Mouse (Mus musculus) intestine, embryonic 16.5 days (tissue): ENCODE results near the gene Dennd2d. TPM values are rescaled to one million over a fixed set of nuclear protein-coding genes. Genes with fewer than 3 reads are reported as not detected.

Source experiments
- ATAC-seq: fragments of 200-750 bp; cut with Nextera tagmentation; 2 replicates; pipeline ENCODE4 v1.8.0; 2017; ENCODE audit warnings: moderate TSS enrichment, moderate library complexity
- H3K27ac ChIP-seq: fragments of 300-500 bp; sonication (generic); 2 replicates; pipeline ENCODE4 v1.5.1; 2014; ENCODE audit warnings: mild to moderate bottlenecking, low read length
- H3K27me3 ChIP-seq: fragments of 300-500 bp; sonication (generic); replicated peaks from 2 replicates; pipeline ENCODE4 v1.6.1; 2014; ENCODE audit warnings: low read length, control low read depth, mixed read lengths; ENCODE audit not compliant: control insufficient read depth, insufficient read depth
- H3K36me3 ChIP-seq: fragments of 300-500 bp; sonication (generic); 2 replicates; pipeline ENCODE4 v1.6.1; 2014; ENCODE audit warnings: low read length, control low read depth; ENCODE audit not compliant: control insufficient read depth, insufficient read depth
- H3K4me1 ChIP-seq: fragments of 300-500 bp; sonication (generic); 2 replicates; pipeline ENCODE4 v1.6.1; 2014; ENCODE audit warnings: low read length, control low read depth, mixed read lengths; ENCODE audit not compliant: control insufficient read depth, insufficient read depth
- H3K4me2 ChIP-seq: fragments of 300-500 bp; sonication (generic); 2 replicates; pipeline ENCODE4 v1.6.1; 2014; ENCODE audit warnings: low read depth, low read length, control low read depth
- H3K4me3 ChIP-seq: fragments of 300-500 bp; sonication (generic); 2 replicates; pipeline ENCODE4 v1.5.1; 2014; ENCODE audit warnings: mild to moderate bottlenecking, low read length
- H3K9ac ChIP-seq: fragments of 300-500 bp; sonication (generic); 2 replicates; pipeline ENCODE4 v1.6.1; 2014; ENCODE audit warnings: low read depth, low read length
- H3K9me3 ChIP-seq: fragments of 300-500 bp; sonication (generic); 2 replicates; pipeline ENCODE4 v1.6.1; 2016; ENCODE audit warnings: low read length, control low read depth; ENCODE audit not compliant: control insufficient read depth
- WGBS: fragments of 180-500 bp; shearing (Covaris S2); extraction: QIAGEN DNeasy Blood & Tissue Kit; methylation state at CpG from one replicate; pipeline ENCODE4 v1.1.7; 2014; 5-methylcytosine and 5-hydroxymethylcytosine counted together
- polyA plus RNA-seq: library from polyadenylated mRNA; unstranded; fragments of >200 nt; fragmentation: Nextera tagmentation; extraction: Ambion mirVana; gene quantifications from 2 replicates; pipeline ENCODE4 v1.2.1, GENCODE M21; 2015

The Dennd2d gene
- polyA plus RNA-seq, 1 experiment from 2014 or later, result 30.5 TPM

GRCm38 (mm10) chr3:106474210-106474609, 8.0 kb upstream of the Dennd2d start:
- Histone ChIP-seq H3K27me3 (no peaks in the 10 kb centered on the region), H3K36me3 (no peaks in the 10 kb centered on the region), H3K9me3 (no peaks in the 10 kb centered on the region), H3K4me2 (no peak overlapping the region), H3K9ac (no peak overlapping the region), H3K4me3 (no peak overlapping the region), H3K4me1 (no peaks in the 10 kb centered on the region), H3K27ac (no peak overlapping the region)
- peak; percentile 36; the same call in 1 of the 2 replicates for ATAC-seq
- WGBS, result 74% methylated on average over 4 of the region's 4 CpGs

GRCm38 (mm10) chr3:106476863-106477262, 5.3 kb upstream of the Dennd2d start:
- H3K36me3 ChIP-seq, result no peaks in the 10 kb centered on the region
- no peaks in the 10 kb centered on the region for H3K4me1 ChIP-seq
- peak; percentile 60 for ATAC-seq
- 71% methylated on average over 1 of the region's 1 CpGs for WGBS
- no peaks in the 10 kb centered on the region for H3K9me3 ChIP-seq
- no peak overlapping the region for H3K27ac ChIP-seq
- H3K4me3 ChIP-seq, result no peak overlapping the region
- no peak overlapping the region for H3K9ac ChIP-seq
- no peak overlapping the region for H3K4me2 ChIP-seq
- H3K27me3 ChIP-seq, result no peaks in the 10 kb centered on the region

- peak; percentile 75 for ATAC-seq
- Histone ChIP-seq H3K36me3 (no peaks in the 10 kb centered on the region), H3K27me3 (no peaks in the 10 kb centered on the region), H3K9me3 (no peaks in the 10 kb centered on the region), H3K4me1 (peaks cover 20% of the 10 kb centered on the region), H3K4me2 (peak overlapping the region; percentile 94), H3K27ac (peak overlapping the region; percentile 95), H3K9ac (peak overlapping the region; percentile 82), H3K4me3 (peak overlapping the region; percentile 70)
- 46% methylated on average over 7 of the region's 7 CpGs for WGBS
Observed at GRCm38 (mm10) chr3:106483297-106483696, 1.1 kb downstream of the Dennd2d start.

GRCm38 (mm10) chr3:106483796-106484405, 1.7 kb downstream of the Dennd2d start:
- WGBS, result 48% methylated on average over 4 of the region's 4 CpGs
- Histone ChIP-seq H3K9ac (peak overlapping the region; percentile 82), H3K27ac (peak overlapping the region; percentile 95), H3K36me3 (no peaks in the 10 kb centered on the region), H3K27me3 (no peaks in the 10 kb centered on the region), H3K9me3 (no peaks in the 10 kb centered on the region), H3K4me1 (peaks cover 20% of the 10 kb centered on the region), H3K4me3 (peak overlapping the region; percentile 70), H3K4me2 (peak overlapping the region; percentile 94)
- peak; percentile 50 for ATAC-seq

GRCm38 (mm10) chr3:106484861-106485260, 2.7 kb downstream of the Dennd2d start:
- Histone ChIP-seq H3K27ac (peak overlapping the region; percentile 95), H3K27me3 (no peaks in the 10 kb centered on the region), H3K36me3 (no peaks in the 10 kb centered on the region), H3K4me3 (peak overlapping the region; percentile 12; the same call in 1 of the 2 replicates), H3K4me1 (peaks cover 20% of the 10 kb centered on the region), H3K4me2 (peak overlapping the region; percentile 40), H3K9ac (0 out of 2 replicates have a peak overlapping the region, but pooled peaks have one; percentile 8), H3K9me3 (no peaks in the 10 kb centered on the region)
- peak; percentile 10 for ATAC-seq
- WGBS, result 74% methylated on average over 3 of the region's 3 CpGs

- no peaks in the 10 kb centered on the region for H3K9me3 ChIP-seq
- H3K36me3 ChIP-seq, result no peaks in the 10 kb centered on the region
- H3K27ac ChIP-seq, result peak overlapping the region; percentile 95
- H3K4me2 ChIP-seq, result peak overlapping the region; percentile 40; the same call in 1 of the 2 replicates
- ATAC-seq, result peak; percentile 6
- H3K4me1 ChIP-seq, result peaks cover 20% of the 10 kb centered on the region
- H3K9ac ChIP-seq, result no peak overlapping the region
- WGBS, result 53% methylated on average over 5 of the region's 5 CpGs
- no peaks in the 10 kb centered on the region for H3K27me3 ChIP-seq
- H3K4me3 ChIP-seq, result no peak overlapping the region
Observed at GRCm38 (mm10) chr3:106485810-106486209, 3.6 kb downstream of the Dennd2d start.

GRCm38 (mm10) chr3:106487551-106487950, 5.3 kb downstream of the Dennd2d start:
- no peak for ATAC-seq
- Histone ChIP-seq H3K9me3 (no peaks in the 10 kb centered on the region), H3K36me3 (no peaks in the 10 kb centered on the region), H3K27me3 (no peaks in the 10 kb centered on the region), H3K4me2 (no peak overlapping the region), H3K9ac (no peak overlapping the region), H3K4me3 (no peak overlapping the region), H3K27ac (peak overlapping the region; percentile 79), H3K4me1 (peaks cover 22% of the 10 kb centered on the region)
- 88% methylated on average over 2 of the region's 2 CpGs for WGBS

- H3K36me3 ChIP-seq, result no peaks in the 10 kb centered on the region
- no peaks in the 10 kb centered on the region for H3K27me3 ChIP-seq
- H3K4me2 ChIP-seq, result no peak overlapping the region
- no peak overlapping the region for H3K4me3 ChIP-seq
- no peak overlapping the region for H3K27ac ChIP-seq
- H3K9me3 ChIP-seq, result no peaks in the 10 kb centered on the region
- no peak for ATAC-seq
- peaks cover 23% of the 10 kb centered on the region for H3K4me1 ChIP-seq
- 91% methylated on average over 4 of the region's 4 CpGs for WGBS
- no peak overlapping the region for H3K9ac ChIP-seq
Observed at GRCm38 (mm10) chr3:106490239-106490638, 8.0 kb downstream of the Dennd2d start.

GRCm38 (mm10) chr3:106492723-106493122, 10.5 kb downstream of the Dennd2d start:
- Histone ChIP-seq H3K9ac (no peak overlapping the region), H3K27ac (peak overlapping the region; percentile 24; the same call in 1 of the 2 replicates), H3K4me3 (no peak overlapping the region), H3K9me3 (no peaks in the 10 kb centered on the region), H3K36me3 (no peaks in the 10 kb centered on the region), H3K4me2 (no peak overlapping the region), H3K27me3 (no peaks in the 10 kb centered on the region), H3K4me1 (peaks cover 12% of the 10 kb centered on the region; the same call in 1 of the 2 replicates)
- 96% methylated on average over 1 of the region's 1 CpGs for WGBS
- no peak for ATAC-seq
